In the genomic region with DNA sequence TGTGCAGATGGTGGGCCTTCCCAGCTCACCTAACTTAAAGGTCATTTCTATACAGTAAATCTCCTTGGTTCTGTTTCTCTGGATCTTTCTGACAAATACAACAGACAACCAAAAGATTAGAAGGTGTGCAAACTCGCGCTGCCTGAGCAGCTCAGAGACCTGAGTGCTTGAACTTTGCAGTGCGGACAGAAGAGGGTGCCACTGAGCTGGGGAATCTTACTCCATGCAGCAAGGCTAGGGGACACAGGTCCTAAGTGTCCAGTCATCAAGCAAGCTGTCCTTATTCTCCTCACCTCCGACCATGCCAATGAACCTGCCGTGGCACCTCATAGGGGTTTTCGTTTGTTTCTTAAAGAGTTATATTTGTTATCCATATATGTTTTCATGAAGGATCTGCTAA, we compare ENCODE assay signal across 10 mouse cellular contexts. TPM values are rescaled to one million over a fixed set of nuclear protein-coding genes. Genes with fewer than 3 reads are reported as not detected.
DNase-seq lines count a peak whose midpoint lies in the region; ATAC-seq and TF ChIP-seq lines count a peak whose summit lies in the region.
"Had no signal": no experiment of that assay in that cellular context is flagged by ENCODE, and none has a peak within 500 bp of the region (broad histone marks: within the 10 kb centered on the region; RNA-seq: fewer than 3 reads in every experiment).

No protein-coding gene starts in this region.

- 55% methylated on average over 6 of the region's 6 CpGs for WGBS in cerebellum, adult 2 months
- 48% methylated on average over 6 of the region's 6 CpGs for WGBS in liver, adult 2 months
- 50% methylated on average over 6 of the region's 6 CpGs for WGBS in liver, embryonic 12.5 days (ENCODE audit: insufficient replicate concordance)
- WGBS in limb, embryonic 10.5 days, result 51% methylated on average over 6 of the region's 6 CpGs
- WGBS in forebrain, embryonic 16.5 days, result 44% methylated on average over 6 of the region's 6 CpGs

- no peaks in the 10 kb centered on the region for H3K9me3 ChIP-seq in liver, embryonic 12.5 days (replicated peaks)
- no peaks in the 10 kb centered on the region for H3K9me3 ChIP-seq in limb, embryonic 10.5 days (replicated peaks)
- H3K9me3 ChIP-seq in forebrain, embryonic 16.5 days (ENCODE audit: control insufficient read depth, low read length), result no peaks in the 10 kb centered on the region
- H3K9me3 ChIP-seq: neural tube, embryonic 13.5 days had no signal

- H3K9ac ChIP-seq in liver, adult 2 months (ENCODE audit: low read depth, low read length), result no peak overlapping the region
- no peak overlapping the region for H3K9ac ChIP-seq in liver, embryonic 12.5 days
- H3K9ac ChIP-seq in forebrain, embryonic 16.5 days (replicated peaks; ENCODE audit: low read depth, low read length), result no peak overlapping the region
- H3K9ac ChIP-seq: neural tube, embryonic 13.5 days had no signal

- H3K36me3 ChIP-seq in liver, adult 2 months (ENCODE audit: control insufficient read depth, insufficient read depth, low read length), result no peaks in the 10 kb centered on the region
- H3K36me3 ChIP-seq in liver, embryonic 12.5 days, result no peaks in the 10 kb centered on the region
- H3K36me3 ChIP-seq in limb, embryonic 10.5 days, result no peaks in the 10 kb centered on the region
- no peaks in the 10 kb centered on the region for H3K36me3 ChIP-seq in forebrain, embryonic 16.5 days (ENCODE audit: control insufficient read depth, insufficient read depth)
- H3K36me3 ChIP-seq: neural tube, embryonic 13.5 days had no signal

- no peak overlapping the region for H3K4me3 ChIP-seq in cerebellum, adult 2 months (replicated peaks; ENCODE audit: insufficient read depth, low read depth, low read length)
- H3K4me3 ChIP-seq in liver, adult 2 months (ENCODE audit: insufficient read depth, low read depth, low read length), result no peak overlapping the region
- no peak overlapping the region for H3K4me3 ChIP-seq in liver, embryonic 12.5 days
- no peak overlapping the region for H3K4me3 ChIP-seq in limb, embryonic 10.5 days
- no peak overlapping the region for H3K4me3 ChIP-seq in forebrain, embryonic 16.5 days (replicated peaks; ENCODE audit: low read length)
- H3K4me3 ChIP-seq: neural tube, embryonic 13.5 days had no signal

- TF ChIP-seq POLR2A in cerebellum, adult 2 months (IDR thresholded peaks at IDR 0.05; ENCODE audit: borderline replicate concordance, insufficient read depth, low read length), result no peak
- TF ChIP-seq POLR2A in liver, adult 2 months (IDR thresholded peaks at IDR 0.05; ENCODE audit: extremely low read depth, insufficient read depth, low read length), result no peak

- no peak for ATAC-seq in liver, embryonic 12.5 days
- no peak; the same call in 1 of the 2 replicates for ATAC-seq in forebrain, embryonic 16.5 days

- no peak overlapping the region for H3K4me2 ChIP-seq in liver, embryonic 12.5 days
- no peak overlapping the region for H3K4me2 ChIP-seq in forebrain, embryonic 16.5 days (ENCODE audit: low read length)
- H3K4me2 ChIP-seq: neural tube, embryonic 13.5 days had no signal

- H3K27me3 ChIP-seq in cerebellum, adult 2 months (ENCODE audit: control insufficient read depth, insufficient read depth, low read length), result no peaks in the 10 kb centered on the region
- H3K27me3 ChIP-seq in liver, adult 2 months (ENCODE audit: control insufficient read depth, insufficient read depth, low read length), result no peaks in the 10 kb centered on the region
- H3K27me3 ChIP-seq in liver, embryonic 12.5 days (replicated peaks), result no peaks in the 10 kb centered on the region
- H3K27me3 ChIP-seq in limb, embryonic 10.5 days (ENCODE audit: low read depth, poor library complexity, severe bottlenecking), result no peaks in the 10 kb centered on the region
- H3K27me3 ChIP-seq in forebrain, embryonic 16.5 days (replicated peaks; ENCODE audit: control insufficient read depth, insufficient read depth, low read length), result no peaks in the 10 kb centered on the region
- H3K27me3 ChIP-seq: neural tube, embryonic 13.5 days had no signal

- peak in 1 of 2 experiments; percentile 31 for DNase-seq in cerebellum, adult 2 months
- DNase-seq in cerebellum, adult 8-10 months, result no peak
- DNase-seq in liver, adult 2 months (ENCODE audit: extremely low read depth, low read depth, low spot score), result no peak
- DNase-seq in adrenal gland, postnatal 25 days, result peak; percentile 26
- peak; percentile 39 for DNase-seq in limb, embryonic 10.5 days (ENCODE audit: low spot score)
- no peak for DNase-seq in gastrocnemius, adult 8-10 months (ENCODE audit: low spot score in 2 of 2)
- DNase-seq: layer of hippocampus, adult 9-11 months had no signal

- peak; percentile 65 for TF ChIP-seq CTCF in cerebellum, adult 2 months (IDR thresholded peaks at IDR 0.05; ENCODE audit: borderline replicate concordance, insufficient read depth, low read depth, low read length)
- peak; percentile 33; the same call in 1 of the 2 replicates for TF ChIP-seq CTCF in liver, adult 2 months (IDR thresholded peaks at IDR 0.05; ENCODE audit: low read depth, low read length)

- peaks cover 8% of the 10 kb centered on the region for H3K4me1 ChIP-seq in cerebellum, adult 2 months (ENCODE audit: control insufficient read depth, insufficient read depth, low read length)
- no peaks in the 10 kb centered on the region for H3K4me1 ChIP-seq in liver, adult 2 months (ENCODE audit: control insufficient read depth, insufficient read depth, low read length)
- no peaks in the 10 kb centered on the region for H3K4me1 ChIP-seq in liver, embryonic 12.5 days
- no peaks in the 10 kb centered on the region for H3K4me1 ChIP-seq in limb, embryonic 10.5 days
- no peaks in the 10 kb centered on the region for H3K4me1 ChIP-seq in forebrain, embryonic 16.5 days (replicated peaks; ENCODE audit: control insufficient read depth, insufficient read depth, low read length)
- H3K4me1 ChIP-seq: neural tube, embryonic 13.5 days had no signal

- H3K79me2 ChIP-seq in liver, adult 2 months (ENCODE audit: control insufficient read depth, insufficient read depth, low read length), result no peaks in the 10 kb centered on the region

- no peak overlapping the region for H3K27ac ChIP-seq in cerebellum, adult 2 months (ENCODE audit: insufficient read depth, low read length)
- H3K27ac ChIP-seq in liver, adult 2 months (replicated peaks; ENCODE audit: insufficient read depth, low read depth, low read length), result no peak overlapping the region
- H3K27ac ChIP-seq in liver, embryonic 12.5 days, result no peak overlapping the region
- no peak overlapping the region for H3K27ac ChIP-seq in limb, embryonic 10.5 days
- no peak overlapping the region for H3K27ac ChIP-seq in forebrain, embryonic 16.5 days (ENCODE audit: low read length)
- H3K27ac ChIP-seq: neural tube, embryonic 13.5 days had no signal

RNA-seq across cellular contexts. Expression of a gene that starts 48.7 kb away (rescaled TPM):
- polyA plus RNA-seq in cerebellum, adult 2 months (2012; rRNA removed), result 0.74 and 1.1 TPM in 2 replicates
- 0.07 TPM in 1 of 2 replicates, not detected in the other for total RNA-seq in liver, adult 2 months (2014; rRNA removed)
- polyA plus RNA-seq in liver, adult 2 months (2012; rRNA removed), result not detected in 2 replicates
- polyA plus RNA-seq in liver, embryonic 12.5 days (2016; fragmentation: Nextera tagmentation; extraction: Ambion mirVana), result 4.5 and 4.9 TPM in 2 replicates
- total RNA-seq in adrenal gland, postnatal 25 days (2021), result 1.7 and 2.9 TPM in 2 replicates
- 0.68 and 0.75 TPM in 2 replicates for polyA plus RNA-seq in limb, embryonic 10.5 days (2016; fragmentation: Nextera tagmentation; extraction: Ambion mirVana)
- under 1 TPM in 3 of 4 experiments, not detected in 1; 0.13 to 0.29 (median 0.24) TPM for total RNA-seq in gastrocnemius, adult 8-10 months (2022)
- polyA plus RNA-seq in forebrain, embryonic 16.5 days (2015; fragmentation: Nextera tagmentation; extraction: Ambion mirVana), result 0.42 and 0.56 TPM in 2 replicates

Comparison
In these comparisons a context has a peak if more than half of its experiments do, and no peak if none do; other contexts are left out.
1. DNase-seq: peak in adrenal gland, postnatal 25 days (single experiment) and limb, embryonic 10.5 days (single experiment); none in cerebellum, adult 8-10 months (single experiment), liver, adult 2 months (single experiment) and gastrocnemius, adult 8-10 months (0 of 2).